Mouse (Mus musculus) brain, embryonic 14.5 days (tissue): ENCODE data around the gene Sgcb.

Experiments used
- CTCF ChIP-seq: fragments of 200-500 bp; IDR thresholded peaks from 2 replicates; pipeline ENCODE4 v1.5.1; 2012; ENCODE audit warnings: inconsistent platforms, mild to moderate bottlenecking, moderate library complexity, borderline replicate concordance; ENCODE audit not compliant: insufficient read depth, insufficient read length; ENCODE audit errors: extremely low read depth
- POLR2A ChIP-seq: fragments of 200-500 bp; IDR thresholded peaks from 2 replicates; pipeline ENCODE4 v1.6.1; 2012; ENCODE audit warnings: mild to moderate bottlenecking, inconsistent platforms, borderline replicate concordance; ENCODE audit not compliant: poor library complexity, insufficient read depth, insufficient read length, severe bottlenecking; ENCODE audit errors: extremely low read depth

- no peak for TF ChIP-seq CTCF
- TF ChIP-seq POLR2A = no peak
These were observed 20.0 kb downstream of the Sgcb start for GRCm38 (mm10) chr5:73627559-73627958.
